Mouse (Mus musculus) hindbrain, embryonic 15.5 days (tissue): ENCODE measurements around the gene Esyt2. TPM values are rescaled to one million over a fixed set of nuclear protein-coding genes. Genes with fewer than 3 reads are reported as not detected.

Experiments used
- ATAC-seq: fragments of 200-750 bp; cut with Nextera tagmentation; 2 replicates; pipeline ENCODE4 v1.8.0; 2017; ENCODE audit warnings: low read depth, moderate number of reproducible peaks, moderate TSS enrichment; ENCODE audit not compliant: low FRiP score
- H3K27ac ChIP-seq: fragments of 300-500 bp; sonication (generic); replicated peaks from 2 replicates; pipeline ENCODE4 v1.5.1; 2015; ENCODE audit warnings: mild to moderate bottlenecking, inconsistent platforms
- H3K27me3 ChIP-seq: fragments of 300-500 bp; sonication (generic); 2 replicates; pipeline ENCODE4 v1.6.1; 2015; ENCODE audit warnings: control low read depth, inconsistent platforms
- H3K36me3 ChIP-seq: fragments of 300-500 bp; sonication (generic); 2 replicates; pipeline ENCODE4 v1.6.1; 2015; ENCODE audit warnings: control low read depth, inconsistent platforms
- H3K4me1 ChIP-seq: fragments of 300-500 bp; sonication (generic); replicated peaks from 2 replicates; pipeline ENCODE4 v1.6.1; 2015; ENCODE audit warnings: control low read depth, inconsistent platforms
- H3K4me2 ChIP-seq: fragments of 300-500 bp; sonication (generic); 2 replicates; pipeline ENCODE4 v1.6.1; 2015; ENCODE audit warnings: moderate library complexity, mild to moderate bottlenecking, inconsistent platforms
- H3K4me3 ChIP-seq: fragments of 300-500 bp; sonication (generic); 2 replicates; pipeline ENCODE4 v1.5.1; 2015; ENCODE audit warnings: mild to moderate bottlenecking, inconsistent platforms
- H3K9ac ChIP-seq: fragments of 300-500 bp; sonication (generic); 2 replicates; pipeline ENCODE4 v1.6.1; 2015; ENCODE audit warnings: inconsistent platforms
- H3K9me3 ChIP-seq: fragments of 300-500 bp; sonication (generic); 2 replicates; pipeline ENCODE4 v1.6.1; 2016; ENCODE audit warnings: control low read depth, inconsistent platforms
- whole genome bisulfite sequencing: fragments of 180-500 bp; shearing (Covaris S2); methylation state at CpG from one replicate; pipeline ENCODE4 v1.1.7; 2015; 5-methylcytosine and 5-hydroxymethylcytosine counted together
- microRNA-seq: library from miRNA; unstranded; fragments of <30 nt; microRNA quantifications from one replicate; pipeline ENCODE4, GENCODE M21; 2016
- polyA plus RNA-seq: library from polyadenylated mRNA; unstranded; fragments of >200 nt; fragmentation: Nextera tagmentation; extraction: Ambion mirVana; gene quantifications from 2 replicates; pipeline ENCODE4 v1.2.1, GENCODE M21; 2015

The Esyt2 gene
- polyA plus RNA-seq, 1 experiment from 2014 or later = 12.3 TPM

DNA sequence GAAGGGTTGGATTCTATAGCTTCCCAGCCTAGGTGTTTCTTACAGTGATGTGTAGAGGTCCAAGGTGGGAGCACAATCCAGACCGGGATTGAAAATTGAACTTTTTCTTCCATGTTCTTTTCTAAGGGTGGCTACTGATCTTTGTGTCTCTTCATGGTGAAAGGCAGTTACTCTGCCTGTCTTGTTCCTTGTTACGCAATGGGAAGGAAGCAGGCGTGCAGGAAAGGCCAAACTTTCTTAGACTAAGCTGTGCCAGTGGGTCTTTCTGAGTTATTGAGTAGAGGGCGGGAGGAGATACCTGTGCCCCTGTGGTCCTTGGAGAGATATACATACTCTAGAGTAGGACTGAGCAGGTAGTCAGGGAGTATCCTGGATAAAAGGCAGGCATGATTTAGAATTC lies 133.9 kb downstream of the Esyt2 start:
- Histone ChIP-seq H3K36me3 (no peaks in the 10 kb centered on the region), H3K27ac (no peak overlapping the region), H3K9ac (no peak overlapping the region), H3K9me3 (no peaks in the 10 kb centered on the region), H3K27me3 (no peaks in the 10 kb centered on the region), H3K4me2 (no peak overlapping the region), H3K4me3 (no peak overlapping the region), H3K4me1 (no peaks in the 10 kb centered on the region)
- no peak for ATAC-seq
- WGBS = 94% methylated on average over 4 of the region's 4 CpGs

- Histone ChIP-seq H3K36me3 (no peaks in the 10 kb centered on the region), H3K4me1 (no peaks in the 10 kb centered on the region), H3K27me3 (no peaks in the 10 kb centered on the region), H3K27ac (no peak overlapping the region), H3K9me3 (no peaks in the 10 kb centered on the region), H3K9ac (no peak overlapping the region), H3K4me2 (no peak overlapping the region), H3K4me3 (no peak overlapping the region)
- no peak for ATAC-seq
- WGBS = 90% methylated on average over 1 of the region's 1 CpGs
These were observed 135.5 kb downstream of the Esyt2 start for GRCm38 (mm10) chr12:116416514-116416913.

- no peaks in the 10 kb centered on the region for H3K36me3 ChIP-seq
- no peak overlapping the region for H3K4me2 ChIP-seq
- no peak overlapping the region for H3K27ac ChIP-seq
- H3K4me3 ChIP-seq = no peak overlapping the region
- no peak for ATAC-seq
- no peaks in the 10 kb centered on the region for H3K9me3 ChIP-seq
- no peaks in the 10 kb centered on the region for H3K4me1 ChIP-seq
- H3K27me3 ChIP-seq = no peaks in the 10 kb centered on the region
- no peak overlapping the region for H3K9ac ChIP-seq
- 95% methylated on average over 2 of the region's 2 CpGs for WGBS
These were observed 140.7 kb downstream of the Esyt2 start for GRCm38 (mm10) chr12:116421656-116422055.

- Histone ChIP-seq H3K9ac (no peak overlapping the region), H3K4me2 (no peak overlapping the region), H3K9me3 (no peaks in the 10 kb centered on the region), H3K27me3 (no peaks in the 10 kb centered on the region), H3K36me3 (peaks cover 6% of the 10 kb centered on the region; the same call in 1 of the 2 replicates), H3K4me1 (no peaks in the 10 kb centered on the region), H3K4me3 (no peak overlapping the region), H3K27ac (no peak overlapping the region)
- 91% methylated on average over 2 of the region's 2 CpGs for WGBS
- ATAC-seq = no peak
These were observed 144.4 kb downstream of the Esyt2 start for GRCm38 (mm10) chr12:116425392-116425791.

DNA sequence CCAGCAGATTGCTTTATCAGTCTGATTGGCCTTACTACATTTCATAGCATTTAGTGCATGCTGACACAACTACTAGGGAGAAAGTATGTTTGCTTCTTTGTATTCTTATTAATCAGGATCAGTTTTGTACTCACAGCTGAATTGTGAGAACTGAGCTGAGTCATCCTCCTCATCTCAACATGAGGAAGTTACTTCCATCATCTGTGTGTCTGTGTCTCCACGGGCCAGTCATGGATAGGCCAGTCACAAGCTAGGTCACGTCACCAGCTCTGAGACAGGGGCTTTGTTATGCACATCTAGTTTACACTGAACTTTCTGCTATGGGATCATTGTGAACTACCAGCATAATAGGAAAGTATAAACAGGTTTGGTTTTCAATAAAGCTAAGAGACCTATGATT lies 152.7 kb downstream of the Esyt2 start:
- 92% methylated on average over 2 of the region's 2 CpGs for WGBS
- no peak for ATAC-seq
- H3K27ac ChIP-seq = no peak overlapping the region

DNA sequence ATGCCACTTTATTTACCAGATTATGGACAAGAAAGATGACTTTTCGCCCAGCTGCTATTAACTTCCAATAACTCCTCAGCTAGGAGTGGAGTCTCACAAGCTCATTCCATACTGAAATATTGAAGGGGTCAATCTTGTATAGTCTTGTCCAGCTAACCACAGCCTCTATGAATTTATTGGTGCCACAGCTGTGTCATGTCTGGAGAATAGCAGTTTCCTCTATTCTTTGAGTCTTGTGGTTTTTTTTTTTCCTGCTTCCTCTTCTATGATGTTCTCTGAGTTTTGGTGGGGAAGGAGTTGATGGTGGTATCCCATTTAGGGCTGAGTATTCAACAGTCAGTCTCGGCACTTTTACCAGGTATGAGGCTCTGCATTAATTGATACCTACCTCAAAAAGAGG lies 154.2 kb downstream of the Esyt2 start:
- H3K9me3 ChIP-seq = no peaks in the 10 kb centered on the region
- no peak overlapping the region for H3K4me3 ChIP-seq
- no peaks in the 10 kb centered on the region for H3K4me1 ChIP-seq
- 0 out of 2 replicates have a peak, but pooled peaks cover 3% of the 10 kb centered on the region for H3K36me3 ChIP-seq
- no peak for ATAC-seq
- no peaks in the 10 kb centered on the region for H3K27me3 ChIP-seq
- H3K4me2 ChIP-seq = no peak overlapping the region
- WGBS = 89% methylated on average over 2 of the region's 2 CpGs
- H3K9ac ChIP-seq = no peak overlapping the region
- no peak overlapping the region for H3K27ac ChIP-seq

More for the DNA sequence above, 152.7 kb downstream of the Esyt2 start:
- no peaks in the 10 kb centered on the region for H3K4me1 ChIP-seq
- no peak overlapping the region for H3K4me2 ChIP-seq
- H3K9ac ChIP-seq = no peak overlapping the region
- H3K27me3 ChIP-seq = no peaks in the 10 kb centered on the region
- H3K36me3 ChIP-seq = peaks cover 6% of the 10 kb centered on the region; the same call in 1 of the 2 replicates
- H3K9me3 ChIP-seq = no peaks in the 10 kb centered on the region
- no peak overlapping the region for H3K4me3 ChIP-seq

GRCm38 (mm10) chr12:116436125-116436524 lies 155.1 kb downstream of the Esyt2 start:
- Histone ChIP-seq H3K27ac (no peak overlapping the region), H3K4me3 (no peak overlapping the region), H3K9me3 (no peaks in the 10 kb centered on the region), H3K36me3 (0 out of 2 replicates have a peak, but pooled peaks cover 5% of the 10 kb centered on the region), H3K4me2 (no peak overlapping the region), H3K9ac (no peak overlapping the region), H3K27me3 (no peaks in the 10 kb centered on the region), H3K4me1 (no peaks in the 10 kb centered on the region)
- ATAC-seq = no peak
- WGBS = 92% methylated on average over 3 of the region's 3 CpGs

DNA sequence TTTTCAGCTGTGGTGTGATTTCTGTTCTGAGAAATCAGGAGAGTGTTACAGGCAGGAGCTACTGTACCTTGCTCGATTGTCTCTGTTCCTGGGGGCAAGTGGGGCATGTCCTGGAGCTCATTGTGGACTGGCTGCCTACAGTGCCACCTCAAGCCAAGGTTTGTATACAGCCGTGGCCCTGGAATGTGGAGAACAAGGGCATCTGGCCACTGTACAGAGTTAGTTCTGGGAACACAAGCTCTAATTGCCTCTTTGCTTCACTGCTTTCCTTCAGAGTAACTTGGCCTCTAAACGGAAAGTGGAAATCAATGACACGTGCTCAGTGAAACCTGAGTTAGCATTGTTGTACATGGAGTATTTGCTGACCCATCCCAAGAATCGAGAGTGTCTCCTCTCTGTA lies 157.6 kb downstream of the Esyt2 start:
- Histone ChIP-seq H3K27ac (no peak overlapping the region), H3K4me3 (no peak overlapping the region), H3K4me1 (no peaks in the 10 kb centered on the region), H3K36me3 (0 out of 2 replicates have a peak, but pooled peaks cover 8% of the 10 kb centered on the region), H3K4me2 (no peak overlapping the region), H3K9me3 (no peaks in the 10 kb centered on the region), H3K27me3 (no peaks in the 10 kb centered on the region), H3K9ac (no peak overlapping the region)
- no peak for ATAC-seq
- 90% methylated on average over 5 of the region's 5 CpGs for WGBS

Small RNA genes within 50 kb of the gene (microRNA-seq; reads per million reads assigned to microRNA genes)
- gene Gm23190 = not detected

Other genes with a start within 250 kb of the Esyt2 start
- gene Zfp386, start 233.5 kb upstream of the Esyt2 start, polyA plus RNA-seq = 48.1 and 49.3 TPM in 2 replicates
- gene Vipr2, start 203.5 kb upstream of the Esyt2 start, polyA plus RNA-seq = 0.41 and 0.91 TPM in 2 replicates
- 19.6 and 20.0 TPM in 2 replicates for gene Wdr60, start 18.2 kb upstream of the Esyt2 start, polyA plus RNA-seq
- not detected in 2 replicates for gene Gm11027, start 5.8 kb upstream of the Esyt2 start, polyA plus RNA-seq
- gene Ncapg2, start 124.2 kb downstream of the Esyt2 start, polyA plus RNA-seq = 10.1 and 10.8 TPM in 2 replicates
- gene Ptprn2, start 204.5 kb downstream of the Esyt2 start, polyA plus RNA-seq = 14.7 and 15.2 TPM in 2 replicates